Mouse (Mus musculus) heart, adult 2 months (tissue): ENCODE measurements around the gene Zranb3.

Experiments
- EP300 ChIP-seq: fragments of 200-500 bp; IDR thresholded peaks from 2 replicates; pipeline ENCODE4 v1.6.1; 2011; ENCODE audit warnings: low read depth, low read length, control low read depth; ENCODE audit not compliant: insufficient read depth
- POLR2A ChIP-seq: fragments of 200-500 bp; IDR thresholded peaks from 2 replicates; pipeline ENCODE4 v1.6.1; 2011; ENCODE audit warnings: mild to moderate bottlenecking, low read depth, low read length, control low read depth; ENCODE audit not compliant: insufficient read depth

DNA sequence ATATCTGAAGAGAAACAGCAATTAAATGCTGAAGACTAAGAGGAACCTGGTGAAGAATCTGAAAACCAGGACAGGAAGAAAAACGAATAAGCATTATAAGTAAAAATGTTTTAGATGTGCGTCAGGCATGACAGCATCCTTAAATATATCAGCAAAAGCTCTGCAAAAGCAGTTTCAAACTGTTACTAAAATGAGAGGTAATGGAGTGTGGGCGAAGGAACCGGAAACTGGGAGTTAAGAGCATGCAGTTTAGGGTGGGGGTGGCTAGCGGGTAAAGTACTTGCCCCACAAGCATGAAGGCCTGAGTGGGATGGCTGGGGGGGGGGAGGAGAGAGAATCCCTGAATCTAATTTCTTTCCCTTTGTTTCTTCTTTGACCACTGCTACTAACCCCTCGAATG, 29.8 kb downstream of the Zranb3 start:
- TF ChIP-seq EP300 (no peak), POLR2A (no peak)
